In the genomic region with DNA sequence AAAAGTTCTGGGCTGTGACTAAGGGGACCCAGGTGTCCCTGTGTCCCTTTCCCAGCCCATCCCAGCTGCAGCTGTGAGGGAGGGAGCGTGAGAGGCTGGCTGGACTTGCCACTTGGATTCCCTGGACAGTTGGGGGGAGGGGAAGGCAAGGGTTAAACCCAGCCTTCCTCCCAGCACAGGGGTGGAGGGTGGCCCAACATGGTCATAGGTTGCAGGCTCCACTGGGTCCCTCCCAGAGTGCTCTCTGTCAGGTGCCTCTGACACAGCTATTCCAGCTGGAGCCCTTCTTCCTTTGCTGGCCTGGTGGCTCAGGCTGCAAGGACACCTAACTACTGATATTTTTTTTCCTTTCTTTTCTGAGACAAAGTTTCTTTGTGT, we compare ENCODE assay signal across 12 mouse cellular contexts. TPM values are rescaled to one million over a fixed set of nuclear protein-coding genes. Genes with fewer than 3 reads are reported as not detected.
DNase-seq lines count a peak whose midpoint lies in the region; ATAC-seq lines count a peak whose summit lies in the region.
"Had no signal": no experiment of that assay in that cellular context is flagged by ENCODE, and none has a peak within 500 bp of the region (broad histone marks: within the 10 kb centered on the region; RNA-seq: fewer than 3 reads in every experiment).

No protein-coding gene starts in this region.

- no peaks in the 10 kb centered on the region for H3K36me3 ChIP-seq in hindbrain, embryonic 10.5 days
- no peaks in the 10 kb centered on the region for H3K36me3 ChIP-seq in hindbrain, embryonic 16.5 days (ENCODE audit: control insufficient read depth, insufficient read depth, low read length)
- H3K36me3 ChIP-seq in heart, embryonic 16.5 days (ENCODE audit: control insufficient read depth, insufficient read depth) = no peaks in the 10 kb centered on the region
- H3K36me3 ChIP-seq in kidney, embryonic 14.5 days (ENCODE audit: control insufficient read depth, insufficient read depth, low read length) = no peaks in the 10 kb centered on the region
- H3K36me3 ChIP-seq in liver, embryonic 15.5 days (replicated peaks) = peaks cover 18% of the 10 kb centered on the region; the same call in 1 of the 2 replicates
- H3K36me3 ChIP-seq: limb, embryonic 12.5 days had no signal

- no peak for DNase-seq in hindbrain, embryonic 10.5 days (ENCODE audit: low spot score)
- DNase-seq in cerebellum, adult 18-20 months = no peak
- no peak for DNase-seq in spleen, postnatal 36 days (ENCODE audit: low spot score in 2 of 2)
- DNase-seq in right cerebral cortex, adult 18-20 months = no peak
- DNase-seq: adrenal gland, postnatal 36 days; cerebellum, postnatal 36 days; midbrain, embryonic 14.5 days had no signal

- no peak overlapping the region for H3K4me3 ChIP-seq in hindbrain, embryonic 10.5 days
- no peak overlapping the region for H3K4me3 ChIP-seq in hindbrain, embryonic 16.5 days (ENCODE audit: low read length)
- H3K4me3 ChIP-seq in heart, embryonic 16.5 days (ENCODE audit: low read length) = no peak overlapping the region
- no peak overlapping the region for H3K4me3 ChIP-seq in kidney, embryonic 14.5 days (ENCODE audit: low read length)
- peak overlapping the region; percentile 78 for H3K4me3 ChIP-seq in liver, embryonic 15.5 days (replicated peaks)
- H3K4me3 ChIP-seq: limb, embryonic 12.5 days had no signal

- no peaks in the 10 kb centered on the region for H3K9me3 ChIP-seq in hindbrain, embryonic 10.5 days
- no peaks in the 10 kb centered on the region for H3K9me3 ChIP-seq in hindbrain, embryonic 16.5 days (ENCODE audit: control insufficient read depth, low read length)
- no peaks in the 10 kb centered on the region for H3K9me3 ChIP-seq in heart, embryonic 16.5 days (replicated peaks; ENCODE audit: control insufficient read depth, low read length)
- no peaks in the 10 kb centered on the region for H3K9me3 ChIP-seq in kidney, embryonic 14.5 days (ENCODE audit: control insufficient read depth, low read length)
- no peaks in the 10 kb centered on the region for H3K9me3 ChIP-seq in liver, embryonic 15.5 days (replicated peaks)
- H3K9me3 ChIP-seq: limb, embryonic 12.5 days had no signal

- no peak for ATAC-seq in hindbrain, embryonic 16.5 days
- peak; percentile 41; the same call in 1 of the 2 replicates for ATAC-seq in heart, embryonic 16.5 days (replicated peaks; ENCODE audit: extremely low read depth, insufficient read depth, low FRiP score)
- peak; percentile 80 for ATAC-seq in kidney, embryonic 14.5 days (ENCODE audit: low FRiP score, low TSS enrichment)
- peak; percentile 78 for ATAC-seq in liver, embryonic 15.5 days (ENCODE audit: insufficient read depth)

- H3K27ac ChIP-seq in hindbrain, embryonic 10.5 days = peak overlapping the region; percentile 73
- H3K27ac ChIP-seq in hindbrain, embryonic 16.5 days (ENCODE audit: low read depth, low read length) = no peak overlapping the region
- no peak overlapping the region for H3K27ac ChIP-seq in heart, embryonic 16.5 days (ENCODE audit: low read length)
- H3K27ac ChIP-seq in kidney, embryonic 14.5 days (ENCODE audit: low read depth, low read length) = no peak overlapping the region
- peak overlapping the region; percentile 93 for H3K27ac ChIP-seq in liver, embryonic 15.5 days (replicated peaks)

- H3K4me1 ChIP-seq in hindbrain, embryonic 10.5 days (replicated peaks) = peaks cover 29% of the 10 kb centered on the region
- H3K4me1 ChIP-seq in hindbrain, embryonic 16.5 days (ENCODE audit: control insufficient read depth, insufficient read depth, low read depth, low read length) = no peaks in the 10 kb centered on the region
- peaks cover 30% of the 10 kb centered on the region for H3K4me1 ChIP-seq in heart, embryonic 16.5 days (ENCODE audit: control insufficient read depth, insufficient read depth, low read length)
- 0 out of 2 replicates have a peak, but pooled peaks cover 7% of the 10 kb centered on the region for H3K4me1 ChIP-seq in kidney, embryonic 14.5 days (ENCODE audit: control insufficient read depth, insufficient read depth, low read length)
- peaks cover 100% of the 10 kb centered on the region for H3K4me1 ChIP-seq in liver, embryonic 15.5 days (replicated peaks)
- H3K4me1 ChIP-seq: limb, embryonic 12.5 days had no signal

- no peak overlapping the region for H3K9ac ChIP-seq in hindbrain, embryonic 16.5 days (ENCODE audit: low read depth, low read length)
- H3K9ac ChIP-seq in heart, embryonic 16.5 days (ENCODE audit: low read length) = peak overlapping the region; percentile 54
- H3K9ac ChIP-seq in kidney, embryonic 14.5 days (ENCODE audit: low read depth, low read length) = no peak overlapping the region
- peak overlapping the region; percentile 74 for H3K9ac ChIP-seq in liver, embryonic 15.5 days
- H3K9ac ChIP-seq: limb, embryonic 12.5 days had no signal

- H3K4me2 ChIP-seq in hindbrain, embryonic 16.5 days (ENCODE audit: low read length) = no peak overlapping the region
- no peak overlapping the region for H3K4me2 ChIP-seq in heart, embryonic 16.5 days (ENCODE audit: low read depth, low read length)
- H3K4me2 ChIP-seq in kidney, embryonic 14.5 days (replicated peaks; ENCODE audit: low read depth, low read length) = no peak overlapping the region
- peak overlapping the region; percentile 96 for H3K4me2 ChIP-seq in liver, embryonic 15.5 days
- H3K4me2 ChIP-seq: limb, embryonic 12.5 days had no signal

- WGBS in hindbrain, embryonic 10.5 days = 87% methylated on average over 1 of the region's 1 CpGs
- 89% methylated on average over 1 of the region's 1 CpGs for WGBS in hindbrain, embryonic 16.5 days
- 86% methylated on average over 1 of the region's 1 CpGs for WGBS in heart, embryonic 16.5 days
- WGBS in kidney, embryonic 14.5 days = 93% methylated on average over 1 of the region's 1 CpGs
- WGBS in liver, embryonic 15.5 days (ENCODE audit: insufficient replicate concordance) = 29% methylated on average over 1 of the region's 1 CpGs

- H3K27me3 ChIP-seq in hindbrain, embryonic 10.5 days (ENCODE audit: insufficient read depth, poor library complexity, severe bottlenecking) = peaks cover 21% of the 10 kb centered on the region
- peaks cover 3% of the 10 kb centered on the region for H3K27me3 ChIP-seq in hindbrain, embryonic 16.5 days (replicated peaks; ENCODE audit: control insufficient read depth, insufficient read depth, low read length)
- peaks cover 2% of the 10 kb centered on the region for H3K27me3 ChIP-seq in heart, embryonic 16.5 days (ENCODE audit: control insufficient read depth, insufficient read depth, low read length)
- H3K27me3 ChIP-seq in kidney, embryonic 14.5 days (ENCODE audit: control insufficient read depth, insufficient read depth, low read length) = peaks cover 3% of the 10 kb centered on the region; the same call in 1 of the 2 replicates
- H3K27me3 ChIP-seq in liver, embryonic 15.5 days = peaks cover 13% of the 10 kb centered on the region

RNA-seq across cellular contexts. Expression of a gene that starts 8.5 kb away (rescaled TPM):
- 2.3 and 3.0 TPM in 2 replicates for polyA plus RNA-seq in hindbrain, embryonic 10.5 days (2016; fragmentation: Nextera tagmentation; extraction: Ambion mirVana)
- 0.72 and 0.90 TPM in 2 replicates for polyA plus RNA-seq in hindbrain, embryonic 16.5 days (2015; fragmentation: Nextera tagmentation; extraction: Ambion mirVana)
- polyA plus RNA-seq in heart, embryonic 16.5 days (2015; fragmentation: Nextera tagmentation; extraction: Ambion mirVana) = 1.3 and 1.4 TPM in 2 replicates
- 0.69 and 1.8 TPM in 2 replicates for polyA plus RNA-seq in kidney, embryonic 14.5 days (2014; fragmentation: Nextera tagmentation; extraction: Ambion mirVana)
- 21.7 and 24.0 TPM in 2 replicates for polyA plus RNA-seq in liver, embryonic 15.5 days (2015; fragmentation: Nextera tagmentation; extraction: Ambion mirVana)

RNA-seq across cellular contexts. Expression of a gene that starts 33.0 kb away (rescaled TPM):
- not detected in 2 replicates for polyA plus RNA-seq in hindbrain, embryonic 10.5 days (2016; fragmentation: Nextera tagmentation; extraction: Ambion mirVana)
- polyA plus RNA-seq in hindbrain, embryonic 16.5 days (2015; fragmentation: Nextera tagmentation; extraction: Ambion mirVana) = not detected in 2 replicates
- not detected in 2 replicates for polyA plus RNA-seq in heart, embryonic 16.5 days (2015; fragmentation: Nextera tagmentation; extraction: Ambion mirVana)
- not detected in 2 replicates for polyA plus RNA-seq in kidney, embryonic 14.5 days (2014; fragmentation: Nextera tagmentation; extraction: Ambion mirVana)
- polyA plus RNA-seq in liver, embryonic 15.5 days (2015; fragmentation: Nextera tagmentation; extraction: Ambion mirVana) = 0.03 TPM in 1 of 2 replicates, not detected in the other
- polyA plus RNA-seq: limb, embryonic 12.5 days; midbrain, embryonic 14.5 days had no signal

RNA-seq across cellular contexts. Expression of a gene that starts 35.5 kb away (rescaled TPM):
- 5.2 and 5.7 TPM in 2 replicates for polyA plus RNA-seq in hindbrain, embryonic 10.5 days (2016; fragmentation: Nextera tagmentation; extraction: Ambion mirVana)
- 14.9 and 17.1 TPM in 2 replicates for polyA plus RNA-seq in hindbrain, embryonic 16.5 days (2015; fragmentation: Nextera tagmentation; extraction: Ambion mirVana)
- polyA plus RNA-seq in heart, embryonic 16.5 days (2015; fragmentation: Nextera tagmentation; extraction: Ambion mirVana) = 10.4 and 18.1 TPM in 2 replicates
- 13.0 and 14.2 TPM in 2 replicates for polyA plus RNA-seq in kidney, embryonic 14.5 days (2014; fragmentation: Nextera tagmentation; extraction: Ambion mirVana)
- 2.6 and 2.9 TPM in 2 replicates for polyA plus RNA-seq in liver, embryonic 15.5 days (2015; fragmentation: Nextera tagmentation; extraction: Ambion mirVana)

RNA-seq across cellular contexts. Expression of a gene that starts 53.5 kb away (rescaled TPM):
- polyA plus RNA-seq in hindbrain, embryonic 10.5 days (2016; fragmentation: Nextera tagmentation; extraction: Ambion mirVana) = 0.10 and 0.24 TPM in 2 replicates
- polyA plus RNA-seq in hindbrain, embryonic 16.5 days (2015; fragmentation: Nextera tagmentation; extraction: Ambion mirVana) = 0.25 and 0.28 TPM in 2 replicates
- polyA plus RNA-seq in heart, embryonic 16.5 days (2015; fragmentation: Nextera tagmentation; extraction: Ambion mirVana) = 0.35 and 0.44 TPM in 2 replicates
- polyA plus RNA-seq in kidney, embryonic 14.5 days (2014; fragmentation: Nextera tagmentation; extraction: Ambion mirVana) = 0.15 TPM in 1 of 2 replicates, not detected in the other
- 0.35 and 0.63 TPM in 2 replicates for polyA plus RNA-seq in liver, embryonic 15.5 days (2015; fragmentation: Nextera tagmentation; extraction: Ambion mirVana)

Comparison
In these comparisons a context has a peak if more than half of its experiments do, and no peak if none do; other contexts are left out.
1. H3K27ac ChIP-seq: peak in hindbrain, embryonic 10.5 days (single experiment) and liver, embryonic 15.5 days (single experiment); none in hindbrain, embryonic 16.5 days (single experiment), heart, embryonic 16.5 days (single experiment) and kidney, embryonic 14.5 days (single experiment).
2. H3K9ac ChIP-seq: peak in heart, embryonic 16.5 days (single experiment) and liver, embryonic 15.5 days (single experiment); none in hindbrain, embryonic 16.5 days (single experiment) and kidney, embryonic 14.5 days (single experiment).